Mouse (Mus musculus) kidney, postnatal 14 days (tissue): ENCODE data around the gene Hps6.

Experiments used
- DNase-seq: peaks from one replicate; pipeline ENCODE4 v3.0.0; 2022; ENCODE audit warnings: mixed read lengths

The Hps6 gene

DNA sequence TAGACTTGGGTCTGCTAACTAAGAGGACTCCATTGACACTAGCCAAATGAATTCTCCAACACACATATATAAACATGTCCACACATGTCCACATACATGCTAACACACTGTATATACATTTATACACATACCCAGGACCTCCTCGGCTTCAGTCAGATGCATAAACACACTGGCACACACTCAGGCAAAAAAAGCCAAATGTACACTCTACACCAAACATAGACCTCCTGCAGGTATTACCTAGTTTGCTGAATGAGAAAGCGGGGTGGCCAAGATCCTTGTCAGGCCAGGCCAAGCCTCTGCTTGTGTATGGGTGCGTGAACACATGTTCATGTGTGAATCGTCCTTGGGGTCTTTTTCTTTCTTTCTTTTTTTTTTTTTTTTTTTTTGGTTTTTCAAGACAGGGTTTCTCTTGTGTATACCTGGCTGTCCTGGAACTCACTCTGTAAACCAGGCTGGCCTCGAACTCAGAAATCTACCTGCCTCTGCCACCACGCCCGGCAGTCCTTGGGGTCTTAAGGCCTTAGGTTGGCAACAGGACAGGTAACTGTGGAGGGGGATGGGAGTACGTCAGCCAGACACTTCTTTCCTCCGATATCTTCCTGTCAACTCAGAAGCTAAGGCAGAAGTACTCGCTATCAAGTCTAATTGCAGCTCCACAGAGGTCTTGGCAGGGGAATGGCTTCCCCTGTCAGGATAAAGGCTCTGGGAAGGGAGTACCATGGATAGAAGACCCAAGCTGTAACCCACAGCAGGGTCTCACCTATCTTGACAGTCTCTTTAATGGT lies 27.1 kb downstream of the Hps6 start:
- no peak for DNase-seq

DNA sequence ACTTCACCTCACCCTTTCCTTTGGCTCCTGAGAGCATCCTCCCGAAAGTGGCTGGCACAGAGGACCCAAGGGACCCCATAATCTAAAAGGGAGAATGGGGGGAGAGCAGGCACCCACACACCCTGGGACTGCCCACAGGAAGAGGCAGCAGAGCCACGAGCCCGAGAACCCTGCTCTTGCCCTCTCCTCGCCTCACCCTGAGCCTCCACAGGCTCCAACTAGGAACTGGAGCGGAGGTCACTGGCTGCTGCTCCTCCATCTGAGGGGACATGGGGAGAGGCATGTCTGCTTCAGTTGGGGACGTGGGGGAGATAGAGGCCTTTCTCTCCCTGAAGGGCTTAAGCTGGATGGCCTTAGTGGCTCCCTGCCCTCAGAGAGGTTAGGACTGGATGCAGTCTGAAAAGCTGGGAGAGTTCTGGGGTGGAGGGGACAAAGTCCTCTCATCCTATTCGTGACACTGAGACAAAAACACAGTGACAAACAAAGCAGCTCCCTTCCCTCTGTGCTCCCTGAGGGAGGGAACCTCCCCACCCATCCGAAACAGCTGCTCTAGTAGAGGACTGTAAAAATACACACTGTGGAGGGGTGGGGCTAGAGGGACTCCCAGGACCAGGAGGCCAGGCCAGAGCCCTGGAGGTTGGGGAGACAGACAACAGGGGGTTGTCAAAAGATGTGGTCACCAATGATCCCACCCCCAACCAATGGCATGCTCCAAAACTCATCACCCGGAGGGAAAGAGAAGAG lies 28.6 kb downstream of the Hps6 start:
- no peak for DNase-seq

DNA sequence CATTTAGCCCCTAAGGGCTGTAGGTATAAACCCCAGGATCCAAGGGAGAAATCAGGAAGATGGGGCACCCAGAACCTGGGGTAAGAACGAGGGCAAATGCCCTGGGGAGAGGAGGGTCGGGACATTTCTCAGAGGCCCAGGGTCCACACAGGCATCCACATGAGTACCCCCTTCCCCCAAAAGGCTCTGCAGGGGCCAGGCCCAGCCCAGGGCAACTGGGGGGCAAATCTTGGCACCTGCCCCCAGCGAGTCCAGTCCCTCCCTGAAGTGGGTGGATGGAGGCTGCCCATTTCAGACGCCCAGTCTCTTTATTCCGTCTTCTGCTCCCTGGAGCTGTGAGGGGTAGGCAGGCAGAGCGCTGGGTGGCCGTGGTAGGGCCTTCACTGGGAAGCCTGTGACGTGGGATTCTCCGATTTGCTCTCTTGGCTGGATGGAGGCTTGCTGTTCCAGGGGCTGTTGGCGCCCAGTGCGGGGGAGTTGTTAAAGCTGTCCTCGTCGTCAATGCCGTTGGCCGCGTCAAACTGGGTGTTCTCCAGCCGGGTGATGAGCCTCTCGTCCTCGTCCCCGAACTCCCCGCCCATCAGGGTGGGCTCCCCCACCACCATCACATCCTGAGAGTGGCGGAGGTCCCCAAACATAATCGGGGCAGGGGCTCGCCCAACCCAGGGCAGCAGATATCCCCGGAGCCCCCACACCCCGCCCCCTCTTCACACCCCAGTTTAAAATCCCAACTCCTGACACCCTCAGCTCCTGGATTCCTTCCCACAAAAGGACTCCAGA lies 29.6 kb downstream of the Hps6 start:
- no peak for DNase-seq

DNA sequence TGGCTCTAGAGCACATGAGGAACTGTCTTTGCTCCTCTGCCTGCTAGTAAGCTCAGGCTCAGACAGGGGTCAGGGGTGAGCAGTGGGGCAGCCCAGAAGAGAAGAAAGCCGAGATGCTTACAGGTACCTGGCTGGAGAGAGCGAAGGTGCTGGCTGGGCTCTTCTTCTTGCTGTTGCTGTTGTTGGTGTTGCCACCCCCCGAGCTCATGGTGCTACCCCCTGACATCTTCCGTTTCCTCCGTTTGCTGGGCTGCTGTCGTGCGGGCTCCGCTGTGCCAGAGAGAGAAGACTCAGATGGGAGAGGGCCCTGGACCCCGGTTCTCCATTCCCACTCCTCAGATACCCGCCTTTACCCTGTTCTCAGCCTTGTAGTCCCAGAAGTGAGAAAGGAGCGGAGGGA lies 30.6 kb downstream of the Hps6 start:
- DNase-seq: no peak

DNA sequence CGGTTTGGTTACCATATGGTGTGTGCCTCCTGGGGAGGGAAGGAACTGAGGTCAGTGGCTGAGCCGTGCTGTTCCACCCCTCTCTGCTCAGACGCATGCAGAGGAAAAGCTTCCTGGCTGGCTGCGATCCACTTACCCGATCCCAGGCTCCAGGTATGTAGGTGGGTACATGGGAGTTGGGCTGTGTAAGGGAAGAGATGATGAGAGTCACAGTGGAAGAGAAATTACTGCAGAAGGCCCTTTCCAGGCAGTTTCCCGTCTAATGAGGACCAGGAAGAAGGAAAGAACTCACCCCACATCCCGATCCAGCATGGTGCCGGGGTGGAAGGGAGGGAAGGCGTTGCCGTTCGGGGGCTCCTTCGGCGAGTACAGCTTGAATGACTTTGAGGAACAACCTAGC lies 32.7 kb downstream of the Hps6 start:
- DNase-seq: no peak

DNA sequence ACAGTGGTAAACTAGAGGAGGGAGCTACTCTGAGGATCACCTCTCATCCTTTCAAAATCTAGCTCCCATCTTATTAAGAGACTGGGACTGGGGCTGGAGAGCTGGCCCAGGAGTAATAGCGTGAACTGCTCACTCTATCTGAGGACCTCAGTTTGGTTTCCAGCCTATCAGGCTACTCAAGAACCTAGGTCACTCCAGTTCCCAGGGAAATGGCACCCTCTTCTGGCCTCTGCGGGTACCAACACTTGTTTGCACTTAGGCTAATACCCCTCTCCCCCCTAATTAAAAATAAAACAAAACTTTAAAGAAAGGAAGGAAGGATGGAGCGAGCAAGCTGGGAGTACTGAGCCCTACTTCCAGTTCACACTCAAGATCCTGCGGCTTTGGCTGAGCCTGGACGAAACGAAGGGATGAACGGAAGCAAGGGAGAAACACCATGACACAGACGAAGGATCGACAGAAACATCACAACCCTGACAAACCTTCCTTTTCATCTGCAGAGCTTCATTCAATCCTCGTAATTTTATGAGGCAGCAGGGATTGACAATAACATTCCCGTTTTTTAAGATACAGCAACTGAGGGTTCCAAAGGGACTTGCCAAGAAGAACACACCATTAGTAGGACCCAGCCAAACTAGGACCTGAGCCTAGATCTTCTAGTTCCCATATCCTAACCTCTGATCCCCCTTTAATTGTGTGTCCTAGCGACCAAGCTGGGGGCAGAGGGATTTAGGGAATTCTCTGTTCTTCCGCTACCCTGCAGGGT lies 33.4 kb downstream of the Hps6 start:
- peak; percentile 28 for DNase-seq

DNA sequence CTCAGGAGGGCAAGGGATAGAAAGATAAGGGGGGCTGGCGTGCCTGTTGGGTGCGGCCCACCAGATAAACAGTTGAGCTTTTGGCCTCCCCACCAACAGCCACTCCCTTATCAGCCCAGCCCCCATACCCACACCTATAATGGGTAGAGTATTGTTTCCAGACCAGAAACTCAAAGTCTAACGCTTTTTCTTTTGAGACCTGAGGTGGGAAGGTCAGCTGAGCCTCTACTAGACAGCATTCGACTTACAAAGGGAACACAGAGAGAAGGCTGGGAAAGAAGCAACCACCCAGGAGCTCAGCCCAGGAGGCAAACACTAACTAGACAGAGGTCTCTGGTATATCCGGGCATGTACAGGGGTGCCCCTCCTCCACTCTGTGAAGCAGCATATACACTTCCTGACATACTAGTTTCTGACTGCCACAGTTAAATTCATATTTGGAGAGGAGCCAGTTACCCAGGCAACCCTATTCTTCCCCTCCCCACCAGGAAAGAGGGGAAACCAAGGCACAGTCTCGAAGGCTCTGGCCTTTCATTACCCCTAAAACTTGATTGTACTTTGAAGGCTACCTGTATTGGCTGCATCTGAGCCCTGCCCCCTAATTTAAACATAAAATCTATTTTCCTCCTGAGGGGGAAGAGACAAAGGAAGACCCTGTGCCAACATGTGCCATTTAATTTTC lies 34.1 kb downstream of the Hps6 start:
- DNase-seq: peak; percentile 38

DNA sequence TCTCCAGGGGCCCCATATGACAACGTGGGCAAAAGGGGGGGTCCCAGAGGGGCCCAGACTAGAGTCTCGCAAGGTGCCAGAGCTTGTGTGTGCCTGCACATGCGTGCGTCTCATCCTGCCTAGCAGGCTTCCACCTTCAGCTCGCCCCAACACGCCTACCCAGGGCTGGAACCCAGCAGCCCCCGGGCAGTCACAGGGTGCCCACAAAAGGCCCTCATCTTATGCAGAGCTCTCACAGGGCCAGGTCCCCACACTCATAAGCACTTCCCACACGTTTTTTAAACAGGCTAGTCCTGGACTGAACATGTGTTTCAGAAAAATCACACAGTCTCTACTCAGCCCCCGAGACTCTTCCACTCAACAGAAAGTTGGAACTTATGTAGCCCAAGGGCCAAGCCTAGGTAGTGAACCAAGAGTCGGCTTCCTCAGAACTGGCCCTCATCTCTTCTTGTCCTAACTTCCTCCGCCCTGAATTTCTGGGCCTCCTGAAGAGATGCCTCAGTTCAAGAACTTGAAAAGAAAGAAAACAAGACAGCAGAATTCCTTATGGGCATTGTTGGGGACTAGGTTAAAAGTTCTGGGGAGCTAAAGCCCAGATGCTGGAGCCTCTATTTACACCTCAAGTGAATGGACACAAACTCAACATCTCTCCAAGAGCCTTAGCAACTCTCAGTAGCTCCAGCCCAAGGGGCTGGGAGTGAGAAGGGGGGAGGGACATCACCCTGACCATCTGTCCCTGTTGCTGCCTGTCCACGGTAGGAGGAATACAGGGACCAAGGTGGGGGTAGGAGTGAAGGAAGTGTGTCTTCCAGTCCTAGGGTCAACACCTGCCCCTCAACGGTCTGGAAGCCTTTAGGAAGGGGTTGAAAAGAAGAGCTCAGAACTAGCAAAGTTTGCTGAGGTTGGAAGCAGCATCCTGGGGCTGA lies 34.9 kb downstream of the Hps6 start:
- no peak for DNase-seq

DNA sequence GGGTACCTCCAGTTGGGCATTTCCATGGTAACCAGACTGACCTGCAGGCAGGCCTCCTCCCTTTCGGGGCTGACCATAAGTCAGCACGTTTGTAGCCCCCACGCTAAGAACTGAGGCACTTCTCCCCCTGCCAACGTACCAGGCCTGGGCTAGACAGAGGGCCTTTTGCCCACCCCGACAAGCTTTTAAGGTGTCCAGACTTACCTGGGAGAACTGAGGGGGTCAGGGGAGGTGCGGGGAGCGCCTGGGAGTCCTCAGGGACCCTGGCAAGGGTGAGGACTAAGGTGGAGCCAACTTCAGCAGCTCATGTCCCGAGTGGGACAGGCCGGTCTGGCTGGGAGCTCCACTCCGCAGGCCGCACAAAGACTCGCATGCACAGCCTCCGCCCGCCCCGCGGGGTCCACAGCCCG lies 35.5 kb downstream of the Hps6 start:
- DNase-seq: peak; percentile 39

DNA sequence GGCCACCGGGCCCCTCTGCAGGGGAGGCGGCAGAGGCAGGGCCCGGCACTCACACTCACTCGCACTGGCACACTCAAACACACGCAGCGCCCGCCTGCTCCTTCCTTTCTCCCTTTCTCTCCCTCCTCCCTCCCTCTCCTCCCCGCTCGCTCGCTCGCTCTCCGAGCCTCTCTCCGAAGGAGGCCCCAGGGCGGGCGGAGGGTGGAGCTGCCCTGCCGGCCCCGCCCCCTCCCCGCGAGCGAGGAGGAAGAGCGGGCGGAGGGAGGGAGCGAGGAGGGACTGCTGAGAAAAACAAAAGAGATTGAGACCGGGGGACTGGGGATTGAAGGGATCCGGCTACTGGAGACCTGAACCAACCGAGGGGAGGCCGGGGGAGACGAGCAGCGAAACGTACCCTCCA lies 36.2 kb downstream of the Hps6 start:
- peak; percentile 94 for DNase-seq

DNA sequence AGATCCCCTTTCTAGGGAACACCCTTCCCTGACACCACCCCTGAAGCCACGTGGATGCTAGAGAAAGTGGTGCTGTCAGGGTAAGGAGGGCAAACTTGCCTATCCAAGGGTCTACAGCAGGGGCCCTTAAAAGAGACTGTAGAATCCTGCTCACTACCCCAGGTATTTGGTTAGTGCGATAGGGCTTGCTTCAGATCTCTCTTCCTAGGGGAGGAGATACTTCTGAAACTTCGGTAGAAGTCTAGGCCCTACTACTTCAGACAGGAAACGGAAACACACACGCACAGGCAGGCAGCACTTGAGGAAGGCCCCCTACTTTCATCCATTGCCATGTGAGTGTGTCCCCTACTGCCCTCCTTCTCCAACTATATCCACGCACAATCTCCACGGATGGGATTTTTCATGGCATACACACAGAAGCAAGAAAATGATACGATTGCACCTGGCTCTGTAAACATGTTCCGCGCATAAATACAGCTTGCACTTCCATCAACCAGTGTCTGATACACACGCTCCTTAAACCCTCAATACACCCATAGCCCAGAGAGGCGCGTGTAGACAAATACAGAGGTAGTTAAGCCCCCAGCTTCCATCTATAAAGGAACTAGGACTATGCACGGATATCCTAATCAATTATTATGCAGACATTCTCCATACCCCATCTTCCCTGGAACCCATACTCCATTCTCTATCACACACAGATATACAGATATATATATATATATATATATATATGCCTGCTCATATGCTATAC lies 37.0 kb downstream of the Hps6 start:
- DNase-seq: no peak

DNA sequence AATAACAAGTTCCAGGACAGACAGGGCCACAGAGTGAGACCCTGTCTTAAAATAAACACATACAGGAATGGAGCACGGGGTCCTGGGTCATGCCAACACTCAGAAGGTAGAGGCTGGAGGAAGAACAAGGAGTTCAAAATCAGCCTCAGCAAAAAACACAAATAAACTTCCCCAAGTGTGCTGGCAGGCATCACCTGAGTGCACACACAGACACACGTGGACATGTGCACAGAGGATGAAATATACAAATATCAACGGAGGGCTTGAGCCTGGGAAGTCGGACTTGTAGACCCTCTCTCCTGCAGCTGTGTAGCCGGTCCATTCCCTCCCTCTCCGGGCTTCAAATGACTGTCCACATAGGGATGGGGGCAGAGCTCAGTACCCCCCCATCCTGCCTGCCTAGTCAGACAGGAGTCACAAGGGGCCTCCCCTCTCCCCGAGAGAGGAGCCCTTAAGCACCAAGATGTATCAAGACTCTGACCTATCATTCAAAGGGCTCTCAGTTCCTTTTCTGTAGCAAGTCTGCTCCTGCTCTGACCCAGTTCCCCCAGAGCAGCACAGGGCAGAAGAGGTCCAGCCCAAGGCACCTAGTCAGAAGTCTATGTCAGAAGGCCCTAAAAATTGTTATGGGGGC lies 38.1 kb downstream of the Hps6 start:
- DNase-seq: no peak

DNA sequence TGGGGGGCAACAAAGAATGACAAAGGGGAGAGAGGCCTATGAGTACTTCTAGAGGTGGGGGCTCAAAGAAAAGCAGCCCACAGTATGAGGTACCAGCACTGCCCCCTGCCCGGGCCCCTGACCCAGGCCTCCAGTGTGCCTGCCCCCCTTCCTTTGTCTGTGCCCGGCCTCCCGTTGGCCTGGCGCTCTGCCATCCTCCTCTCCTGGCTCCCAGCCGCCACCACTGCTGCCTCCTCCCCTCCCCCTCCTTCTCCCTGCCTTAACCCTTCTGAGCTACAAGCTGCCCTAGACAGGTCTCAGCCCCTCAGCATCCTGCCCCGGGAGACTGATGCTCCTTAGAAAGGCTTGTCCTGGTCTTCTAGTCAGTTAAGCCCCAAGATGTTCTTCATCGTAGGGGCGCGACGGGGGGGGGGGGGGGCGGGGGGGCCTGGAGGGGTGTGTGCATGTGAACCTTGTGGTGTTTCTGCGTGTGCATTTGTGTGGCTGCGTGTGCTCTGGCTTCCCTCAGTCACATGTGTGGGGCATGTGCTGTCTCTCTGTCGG lies 38.7 kb downstream of the Hps6 start:
- DNase-seq: peak; percentile 94

DNA sequence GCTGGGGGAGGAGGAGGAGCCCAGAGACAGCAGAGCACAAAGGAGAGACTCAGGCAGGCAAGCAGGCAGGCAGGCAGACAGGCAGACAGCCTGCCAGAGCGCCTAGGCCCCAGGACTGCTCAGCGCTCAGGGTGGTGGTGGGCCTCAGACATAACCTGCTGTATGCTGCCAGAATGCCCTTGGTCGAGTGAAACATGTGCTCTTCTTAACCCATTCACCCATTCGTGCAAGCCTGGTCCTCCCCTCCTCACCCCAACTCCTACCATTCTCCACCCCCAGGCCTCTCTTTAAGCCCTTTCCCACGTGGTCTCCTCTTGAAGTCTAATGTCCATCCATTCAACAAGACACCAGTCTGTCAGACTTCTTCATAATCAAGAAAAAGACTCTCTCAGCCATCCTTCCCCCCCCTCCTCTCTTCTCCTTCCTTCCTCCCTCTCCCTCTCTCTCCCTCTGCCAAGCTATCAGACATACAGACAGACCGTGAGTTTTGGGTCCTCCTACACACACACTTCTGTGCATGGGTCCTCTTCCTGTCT lies 39.2 kb downstream of the Hps6 start:
- peak; percentile 30 for DNase-seq

DNA sequence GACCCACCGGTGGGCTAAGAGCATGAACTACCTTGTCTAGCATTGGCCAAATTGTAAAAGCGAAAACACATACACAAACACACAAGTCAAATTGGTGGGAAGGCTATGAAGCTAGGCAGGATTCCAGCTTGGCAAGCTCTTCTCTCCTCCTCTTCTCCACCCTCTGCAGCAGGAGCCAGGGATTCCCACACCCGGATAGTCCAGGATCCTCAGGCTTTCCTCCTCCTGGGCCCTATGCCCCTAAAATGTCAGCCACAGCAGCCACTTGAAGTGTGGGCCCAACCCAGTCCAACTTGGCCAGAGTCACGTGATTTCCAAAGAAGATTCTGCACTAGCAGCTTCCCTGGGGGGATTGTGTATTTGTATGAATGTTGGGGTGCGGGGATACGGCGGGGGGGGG lies 40.1 kb downstream of the Hps6 start:
- peak; percentile 37 for DNase-seq

DNA sequence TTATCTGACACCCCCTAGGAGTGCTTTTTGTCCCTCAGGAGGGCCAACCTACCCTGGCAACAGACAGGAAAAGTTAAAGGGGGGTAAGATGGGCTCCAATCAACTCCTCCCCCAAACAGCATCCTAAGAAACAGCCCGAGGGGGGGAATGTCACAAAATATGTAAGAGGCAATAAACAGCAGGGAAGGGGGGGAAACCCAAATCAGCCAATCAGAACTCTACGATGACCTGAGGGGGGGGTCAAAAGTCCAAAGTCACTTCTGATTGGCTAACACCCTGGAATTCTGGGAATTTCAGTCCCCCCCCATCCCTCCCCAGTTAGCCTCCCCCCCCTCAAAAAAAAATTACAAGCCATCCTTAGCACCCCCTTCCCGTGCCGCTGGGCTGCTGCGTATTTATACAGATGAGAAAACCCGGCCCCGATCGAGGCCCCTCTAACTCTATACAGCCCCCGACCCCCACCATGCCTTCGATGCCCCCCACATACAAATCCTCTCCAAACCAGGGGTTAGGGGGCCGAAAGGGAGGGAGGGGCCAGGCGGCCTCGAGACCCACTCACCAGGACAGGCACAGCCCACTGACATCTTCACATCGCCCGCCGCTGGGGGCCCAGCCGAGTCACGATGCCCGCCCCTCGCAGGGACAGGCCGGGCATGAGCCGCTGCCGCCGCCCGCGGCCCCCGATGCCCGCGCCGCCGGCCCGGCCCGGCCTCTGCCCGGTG lies 41.1 kb downstream of the Hps6 start, which contains the start of gene Pprc1:
Gene Pprc1 (plus strand): TSS at position 616 of the 722 bp plus-strand sequence.
- peak; percentile 81 for DNase-seq

DNA sequence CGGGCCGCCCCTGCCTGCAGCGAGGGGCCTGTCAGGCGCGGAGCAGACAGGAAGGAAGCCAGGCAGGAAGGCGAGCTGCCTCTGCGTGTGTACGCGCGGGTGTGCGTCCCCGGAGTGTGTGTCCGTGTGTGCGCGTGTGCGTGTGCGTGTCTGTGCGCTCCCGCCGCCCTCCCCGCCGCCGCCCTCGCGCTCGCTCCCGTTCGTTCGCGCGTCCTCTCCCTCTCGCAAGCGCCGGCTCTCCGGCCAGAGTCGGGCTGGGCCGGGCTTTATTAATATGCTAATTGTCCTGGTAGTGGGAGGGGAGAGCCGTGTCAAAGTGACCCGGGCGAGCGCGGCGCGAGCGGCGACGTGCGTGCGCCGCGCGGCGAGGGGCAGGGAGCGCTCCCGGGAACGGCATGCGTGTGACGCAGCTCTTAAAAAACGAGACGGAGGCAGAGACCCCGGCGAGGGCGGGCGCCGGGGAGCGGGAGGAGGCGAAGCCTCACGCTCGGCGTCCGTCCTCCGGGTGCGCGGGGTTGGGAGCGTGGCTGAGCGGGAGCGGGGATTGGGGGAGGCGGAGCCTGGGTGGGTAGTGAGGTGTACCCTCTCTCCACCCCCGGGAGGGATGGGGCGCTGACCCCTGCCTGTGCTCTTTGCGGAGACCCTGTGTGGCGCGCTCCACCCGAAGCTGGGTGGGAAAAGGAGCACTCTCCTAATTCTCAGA lies 41.8 kb downstream of the Hps6 start, which contains the start of gene Ldb1:
Gene Ldb1 (minus strand): TSS at position 222 of the 703 bp plus-strand sequence.
- peak; percentile 93 for DNase-seq
